Mouse (Mus musculus): ENCODE data around the gene Ccr1l1. TPM values are rescaled to one million over a fixed set of nuclear protein-coding genes. Genes with fewer than 3 reads are reported as not detected.
"Not testable (repeated sequence)": the region's sequence is repeated elsewhere in the genome, so short reads cannot be mapped to it uniquely, and the experiment has no call there.

The Ccr1l1 gene
- polyA plus RNA-seq, 1 experiment from 2014 or later = not detected

GRCm38 (mm10) chr9:123984943-123985342, 6.7 kb upstream of the Ccr1l1 start:
- ATAC-seq (ENCODE audit: insufficient number of reproducible peaks, insufficient read depth, low FRiP score, low TSS enrichment, low read depth) = no peak
- Histone ChIP-seq H3K4me2 (no peak overlapping the region), H3K4me1 (replicated peaks) (no peaks in the 10 kb centered on the region), H3K9me3 (no peaks in the 10 kb centered on the region), H3K36me3 (no peaks in the 10 kb centered on the region), H3K27me3 (no peaks in the 10 kb centered on the region), H3K4me3 (replicated peaks) (no peak overlapping the region), H3K9ac (replicated peaks) (no peak overlapping the region), H3K27ac (no peak overlapping the region)

GRCm38 (mm10) chr9:123982720-123983119, 4.5 kb upstream of the Ccr1l1 start:
- Histone ChIP-seq H3K4me1 (replicated peaks) (no peaks in the 10 kb centered on the region), H3K36me3 (no peaks in the 10 kb centered on the region), H3K4me3 (replicated peaks) (no peak overlapping the region), H3K27me3 (no peaks in the 10 kb centered on the region), H3K9ac (replicated peaks) (no peak overlapping the region), H3K4me2 (no peak overlapping the region), H3K27ac (no peak overlapping the region), H3K9me3 (no peaks in the 10 kb centered on the region)
- no peak for ATAC-seq (ENCODE audit: insufficient number of reproducible peaks, insufficient read depth, low FRiP score, low TSS enrichment, low read depth)
- 78% methylated on average over 1 of the region's 1 CpGs for WGBS

GRCm38 (mm10) chr9:123981909-123982308, 3.7 kb upstream of the Ccr1l1 start:
- ATAC-seq (ENCODE audit: insufficient number of reproducible peaks, insufficient read depth, low FRiP score, low TSS enrichment, low read depth) = no peak
- H3K9me3 ChIP-seq = no peaks in the 10 kb centered on the region
- H3K27me3 ChIP-seq = no peaks in the 10 kb centered on the region
- no peaks in the 10 kb centered on the region for H3K36me3 ChIP-seq
- H3K4me3 ChIP-seq (replicated peaks) = no peak overlapping the region
- H3K4me2 ChIP-seq = no peak overlapping the region
- no peak overlapping the region for H3K9ac ChIP-seq (replicated peaks)
- no peak overlapping the region for H3K27ac ChIP-seq
- no peaks in the 10 kb centered on the region for H3K4me1 ChIP-seq (replicated peaks)
- WGBS = 77% methylated on average over 4 of the region's 4 CpGs

- not testable (repeated sequence) for H3K27ac ChIP-seq; H3K4me2 ChIP-seq; H3K4me1 ChIP-seq (replicated peaks); ATAC-seq (ENCODE audit: insufficient number of reproducible peaks, insufficient read depth, low FRiP score, low TSS enrichment, low read depth); H3K9me3 ChIP-seq; H3K4me3 ChIP-seq (replicated peaks); H3K36me3 ChIP-seq; H3K27me3 ChIP-seq; H3K9ac ChIP-seq (replicated peaks)
- no CpG with 5 or more reads among the region's 3 CpGs for WGBS
Measured at GRCm38 (mm10) chr9:123980858-123981475, 2.8 kb upstream of the Ccr1l1 start.

GRCm38 (mm10) chr9:123976876-123977663, 1.1 kb downstream of the Ccr1l1 start:
- H3K9me3 ChIP-seq = no peaks in the 10 kb centered on the region
- H3K9ac ChIP-seq (replicated peaks) = no peak overlapping the region
- H3K4me2 ChIP-seq = no peak overlapping the region
- H3K27ac ChIP-seq = no peak overlapping the region
- no peak for ATAC-seq (ENCODE audit: insufficient number of reproducible peaks, insufficient read depth, low FRiP score, low TSS enrichment, low read depth)
- WGBS = 84% methylated on average over 9 of the region's 9 CpGs
- H3K4me1 ChIP-seq (replicated peaks) = no peaks in the 10 kb centered on the region
- no peak overlapping the region for H3K4me3 ChIP-seq (replicated peaks)
- no peaks in the 10 kb centered on the region for H3K27me3 ChIP-seq
- no peaks in the 10 kb centered on the region for H3K36me3 ChIP-seq

- Histone ChIP-seq H3K9ac (replicated peaks) (no peak overlapping the region), H3K4me3 (replicated peaks) (no peak overlapping the region), H3K4me2 (no peak overlapping the region), H3K27ac (no peak overlapping the region), H3K36me3 (no peaks in the 10 kb centered on the region), H3K27me3 (no peaks in the 10 kb centered on the region), H3K4me1 (replicated peaks) (no peaks in the 10 kb centered on the region), H3K9me3 (no peaks in the 10 kb centered on the region)
- ATAC-seq (ENCODE audit: insufficient number of reproducible peaks, insufficient read depth, low FRiP score, low TSS enrichment, low read depth) = no peak
- 72% methylated on average over 2 of the region's 2 CpGs for WGBS
Measured at GRCm38 (mm10) chr9:123975630-123976029, 2.6 kb downstream of the Ccr1l1 start.

GRCm38 (mm10) chr9:123968290-123968912, 9.8 kb downstream of the Ccr1l1 start, which contains the start of gene Ccr1:
Gene Ccr1, minus strand, starts transcription at chr9:123968692.
- no peaks in the 10 kb centered on the region for H3K36me3 ChIP-seq
- no peaks in the 10 kb centered on the region for H3K4me1 ChIP-seq (replicated peaks)
- no peak within 1 kb of the TSS for H3K4me2 ChIP-seq
- H3K27ac ChIP-seq = no peak within 1 kb of the TSS
- H3K9ac ChIP-seq (replicated peaks) = no peak within 1 kb of the TSS
- no peak for ATAC-seq (ENCODE audit: insufficient number of reproducible peaks, insufficient read depth, low FRiP score, low TSS enrichment, low read depth)
- H3K4me3 ChIP-seq (replicated peaks) = no peak within 1 kb of the TSS
- no peaks in the 10 kb centered on the region for H3K9me3 ChIP-seq
- 86% methylated on average over 1 of the region's 1 CpGs for WGBS
- H3K27me3 ChIP-seq = no peaks in the 10 kb centered on the region

- not testable (repeated sequence) for H3K4me3 ChIP-seq (replicated peaks); H3K36me3 ChIP-seq; ATAC-seq (ENCODE audit: insufficient number of reproducible peaks, insufficient read depth, low FRiP score, low TSS enrichment, low read depth); H3K27ac ChIP-seq; H3K4me2 ChIP-seq; H3K27me3 ChIP-seq; H3K9ac ChIP-seq (replicated peaks); H3K4me1 ChIP-seq (replicated peaks); H3K9me3 ChIP-seq
- WGBS = 91% methylated on average over 1 of the region's 4 CpGs
Measured at GRCm38 (mm10) chr9:123966858-123967495, 11.2 kb downstream of the Ccr1l1 start.

GRCm38 (mm10) chr9:123964776-123965175, 13.4 kb downstream of the Ccr1l1 start:
- Histone ChIP-seq H3K9me3 (no peaks in the 10 kb centered on the region), H3K9ac (replicated peaks) (no peak overlapping the region), H3K27ac (no peak overlapping the region), H3K4me1 (replicated peaks) (no peaks in the 10 kb centered on the region), H3K27me3 (no peaks in the 10 kb centered on the region), H3K4me3 (replicated peaks) (no peak overlapping the region), H3K36me3 (no peaks in the 10 kb centered on the region), H3K4me2 (no peak overlapping the region)
- no peak for ATAC-seq (ENCODE audit: insufficient number of reproducible peaks, insufficient read depth, low FRiP score, low TSS enrichment, low read depth)
- 81% methylated on average over 3 of the region's 3 CpGs for WGBS

GRCm38 (mm10) chr9:123960161-123960560, 18.0 kb downstream of the Ccr1l1 start:
- Histone ChIP-seq H3K4me2 (no peak overlapping the region), H3K4me3 (replicated peaks) (no peak overlapping the region), H3K27me3 (no peaks in the 10 kb centered on the region), H3K36me3 (no peaks in the 10 kb centered on the region), H3K27ac (no peak overlapping the region), H3K9me3 (no peaks in the 10 kb centered on the region), H3K9ac (replicated peaks) (no peak overlapping the region), H3K4me1 (replicated peaks) (no peaks in the 10 kb centered on the region)
- ATAC-seq (ENCODE audit: insufficient number of reproducible peaks, insufficient read depth, low FRiP score, low TSS enrichment, low read depth) = no peak
- WGBS = 83% methylated on average over 1 of the region's 1 CpGs

- no peak for ATAC-seq (ENCODE audit: insufficient number of reproducible peaks, insufficient read depth, low FRiP score, low TSS enrichment, low read depth)
- WGBS = 83% methylated on average over 3 of the region's 3 CpGs
Measured at GRCm38 (mm10) chr9:123957911-123958413, 20.2 kb downstream of the Ccr1l1 start.

More at GRCm38 (mm10) chr9:123957911-123958413, 20.2 kb downstream of the Ccr1l1 start:
- Histone ChIP-seq H3K9me3 (no peaks in the 10 kb centered on the region), H3K4me3 (replicated peaks) (no peak overlapping the region), H3K4me2 (no peak overlapping the region), H3K36me3 (no peaks in the 10 kb centered on the region), H3K27ac (no peak overlapping the region), H3K4me1 (replicated peaks) (no peaks in the 10 kb centered on the region), H3K27me3 (no peaks in the 10 kb centered on the region), H3K9ac (replicated peaks) (no peak overlapping the region)
